Mouse (Mus musculus) cerebellum, adult 2 months (tissue): ENCODE data around the gene Oaz2.

Source experiments
- CTCF ChIP-seq: fragments of 200-500 bp; IDR thresholded peaks from 2 replicates; pipeline ENCODE4 v1.5.1; 2011; ENCODE audit warnings: low read depth, mild to moderate bottlenecking, control low read depth, low read length, moderate library complexity, borderline replicate concordance; ENCODE audit not compliant: insufficient read depth
- POLR2A ChIP-seq: fragments of 200-500 bp; IDR thresholded peaks from 2 replicates; pipeline ENCODE4 v1.6.1; 2011; ENCODE audit warnings: low read length, control low read depth, borderline replicate concordance; ENCODE audit not compliant: insufficient read depth

- no peak for TF ChIP-seq CTCF
- TF ChIP-seq POLR2A: no peak
These were observed 11.5 kb downstream of the Oaz2 start for GRCm38 (mm10) chr9:65679181-65679761.
